Comparison of ENCODE assay signal across 8 mouse cellular contexts in the genomic region with DNA sequence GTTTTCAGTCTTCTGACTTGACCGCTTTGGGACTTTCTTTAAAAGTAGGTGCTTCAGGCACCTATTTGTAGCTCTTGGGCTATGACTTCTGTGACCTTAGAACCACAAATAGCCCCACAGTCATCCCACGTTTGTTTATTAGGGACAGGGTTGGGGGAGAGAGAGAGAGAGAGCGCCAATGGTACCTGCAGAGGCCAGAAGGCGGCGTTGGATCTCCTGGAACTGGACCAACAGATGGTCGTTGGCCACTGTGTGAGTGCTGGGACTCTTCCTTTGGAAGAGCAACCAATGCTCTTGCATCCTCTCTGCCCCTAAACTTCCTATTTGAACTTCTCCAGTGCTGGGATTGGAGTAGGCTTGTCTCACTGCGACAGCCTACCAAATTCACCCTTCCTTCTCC. TPM values are rescaled to one million over a fixed set of nuclear protein-coding genes. Genes with fewer than 3 reads are reported as not detected.
DNase-seq lines count a peak whose midpoint lies in the region; ATAC-seq and TF ChIP-seq lines count a peak whose summit lies in the region.

No protein-coding gene starts in this region.

- peak; percentile 22; the same call in 1 of the 2 replicates for TF ChIP-seq EP300 in heart, postnatal 0 days (IDR thresholded peaks at IDR 0.05; ENCODE audit: low read depth)

- ATAC-seq in kidney, embryonic 16.5 days (ENCODE audit: low FRiP score, low TSS enrichment) = no peak
- ATAC-seq in embryonic facial prominence, embryonic 13.5 days (ENCODE audit: insufficient number of reproducible peaks, insufficient read depth, low FRiP score, low TSS enrichment, low read depth) = no peak
- peak; percentile 21 for ATAC-seq in heart, postnatal 0 days (ENCODE audit: insufficient read depth, low read depth)
- peak; percentile 1; the same call in 1 of the 2 replicates for ATAC-seq in midbrain, embryonic 13.5 days
- no peak for ATAC-seq in granulocyte monocyte progenitor cell, adult 5-6 weeks (replicated peaks; ENCODE audit: poor library complexity, severe bottlenecking)

- H3K27ac ChIP-seq in kidney, embryonic 16.5 days (ENCODE audit: low read length) = peak overlapping the region; percentile 95
- peak overlapping the region; percentile 80; the same call in 1 of the 2 replicates for H3K27ac ChIP-seq in embryonic facial prominence, embryonic 13.5 days
- peak overlapping the region; percentile 99 for H3K27ac ChIP-seq in heart, postnatal 0 days (ENCODE audit: low read depth)
- H3K27ac ChIP-seq in midbrain, embryonic 13.5 days = no peak overlapping the region

- no peaks in the 10 kb centered on the region for H3K9me3 ChIP-seq in kidney, embryonic 16.5 days (ENCODE audit: low read length)
- no peaks in the 10 kb centered on the region for H3K9me3 ChIP-seq in embryonic facial prominence, embryonic 13.5 days
- H3K9me3 ChIP-seq in heart, postnatal 0 days (replicated peaks; ENCODE audit: control insufficient read depth, low read length) = no peaks in the 10 kb centered on the region
- H3K9me3 ChIP-seq in midbrain, embryonic 13.5 days = no peaks in the 10 kb centered on the region

- H3K36me3 ChIP-seq in kidney, embryonic 16.5 days (ENCODE audit: insufficient read depth, low read length) = no peaks in the 10 kb centered on the region
- no peaks in the 10 kb centered on the region for H3K36me3 ChIP-seq in embryonic facial prominence, embryonic 13.5 days
- H3K36me3 ChIP-seq in heart, postnatal 0 days (replicated peaks; ENCODE audit: control insufficient read depth, insufficient read depth, low read length) = no peaks in the 10 kb centered on the region
- no peaks in the 10 kb centered on the region for H3K36me3 ChIP-seq in midbrain, embryonic 13.5 days

- 0 out of 2 replicates have a peak overlapping the region, but pooled peaks have one; percentile 13 for H3K9ac ChIP-seq in kidney, embryonic 16.5 days (replicated peaks; ENCODE audit: low read length)
- no peak overlapping the region for H3K9ac ChIP-seq in embryonic facial prominence, embryonic 13.5 days
- H3K9ac ChIP-seq in heart, postnatal 0 days (replicated peaks; ENCODE audit: low read depth, low read length) = 0 out of 2 replicates have a peak overlapping the region, but pooled peaks have one; percentile 2
- no peak overlapping the region for H3K9ac ChIP-seq in midbrain, embryonic 13.5 days (replicated peaks)

- peak; percentile 22 for TF ChIP-seq CTCF in heart, postnatal 0 days (IDR thresholded peaks at IDR 0.05; ENCODE audit: low read depth)

- no peak overlapping the region for H3K4me3 ChIP-seq in kidney, embryonic 16.5 days (ENCODE audit: low read length)
- no peak overlapping the region for H3K4me3 ChIP-seq in embryonic facial prominence, embryonic 13.5 days
- H3K4me3 ChIP-seq in heart, postnatal 0 days (ENCODE audit: low read depth, low read length) = no peak overlapping the region
- no peak overlapping the region for H3K4me3 ChIP-seq in midbrain, embryonic 13.5 days (replicated peaks)

- WGBS in kidney, embryonic 16.5 days = 30% methylated on average over 7 of the region's 7 CpGs
- WGBS in embryonic facial prominence, embryonic 13.5 days = 32% methylated on average over 7 of the region's 7 CpGs
- 13% methylated on average over 7 of the region's 7 CpGs for WGBS in heart, postnatal 0 days
- WGBS in midbrain, embryonic 13.5 days = 34% methylated on average over 7 of the region's 7 CpGs

- DNase-seq in kidney, adult 11 months = no peak
- no peak for DNase-seq in heart, postnatal 0 days (ENCODE audit: low spot score)
- DNase-seq in right cerebral cortex, postnatal 4 days = no peak
- DNase-seq in adipocyte (ENCODE audit: low spot score) = no peak

- no peaks in the 10 kb centered on the region for H3K27me3 ChIP-seq in kidney, embryonic 16.5 days (ENCODE audit: insufficient read depth, low read length)
- H3K27me3 ChIP-seq in embryonic facial prominence, embryonic 13.5 days = no peaks in the 10 kb centered on the region
- H3K27me3 ChIP-seq in heart, postnatal 0 days (ENCODE audit: control insufficient read depth, insufficient read depth, low read length) = no peaks in the 10 kb centered on the region
- H3K27me3 ChIP-seq in midbrain, embryonic 13.5 days = no peaks in the 10 kb centered on the region

- peak overlapping the region; percentile 13; the same call in 1 of the 2 replicates for H3K4me2 ChIP-seq in kidney, embryonic 16.5 days (replicated peaks; ENCODE audit: low read depth, low read length)
- peak overlapping the region; percentile 45; the same call in 1 of the 2 replicates for H3K4me2 ChIP-seq in embryonic facial prominence, embryonic 13.5 days
- H3K4me2 ChIP-seq in heart, postnatal 0 days (ENCODE audit: low read depth, low read length) = peak overlapping the region; percentile 59; the same call in 1 of the 2 replicates
- no peak overlapping the region for H3K4me2 ChIP-seq in midbrain, embryonic 13.5 days (replicated peaks)

- H3K4me1 ChIP-seq in kidney, embryonic 16.5 days (ENCODE audit: insufficient read depth, low read length) = peaks cover 64% of the 10 kb centered on the region
- H3K4me1 ChIP-seq in embryonic facial prominence, embryonic 13.5 days = peaks cover 59% of the 10 kb centered on the region
- H3K4me1 ChIP-seq in heart, postnatal 0 days (ENCODE audit: control insufficient read depth, insufficient read depth) = peaks cover 51% of the 10 kb centered on the region
- peaks cover 59% of the 10 kb centered on the region for H3K4me1 ChIP-seq in midbrain, embryonic 13.5 days (replicated peaks)

RNA-seq across cellular contexts. Expression of a gene that starts 8.1 kb away (rescaled TPM):
- 23.7 and 24.2 TPM in 2 replicates for polyA plus RNA-seq in kidney, embryonic 16.5 days (2015; fragmentation: Nextera tagmentation; extraction: Ambion mirVana)
- polyA plus RNA-seq in embryonic facial prominence, embryonic 13.5 days (2015; fragmentation: Nextera tagmentation; extraction: Ambion mirVana) = 31.5 and 33.0 TPM in 2 replicates
- total RNA-seq in heart, postnatal 0 days (2014; rRNA removed; ENCODE audit: low replicate concordance) = 47.4 and 54.6 TPM in 2 replicates
- polyA plus RNA-seq in heart, postnatal 0 days (2015; fragmentation: Nextera tagmentation; extraction: Ambion mirVana) = 11.3 and 12.6 TPM in 2 replicates
- polyA plus RNA-seq in midbrain, embryonic 13.5 days (2015; fragmentation: Nextera tagmentation; extraction: Ambion mirVana) = 34.2 and 34.5 TPM in 2 replicates
- total RNA-seq in granulocyte monocyte progenitor cell, adult 5-6 weeks (2014; fragmentation: Nextera tagmentation) = 72.7 and 75.0 TPM in 2 replicates
- 59.8 and 70.1 TPM in 2 replicates for total RNA-seq in granulocyte monocyte progenitor cell, adult 5-6 weeks (2017)

RNA-seq across cellular contexts. Expression of a gene that starts 12.1 kb away (rescaled TPM):
- polyA plus RNA-seq in kidney, embryonic 16.5 days (2015; fragmentation: Nextera tagmentation; extraction: Ambion mirVana) = 2.2 and 2.4 TPM in 2 replicates
- polyA plus RNA-seq in embryonic facial prominence, embryonic 13.5 days (2015; fragmentation: Nextera tagmentation; extraction: Ambion mirVana) = 1.4 and 1.5 TPM in 2 replicates
- total RNA-seq in heart, postnatal 0 days (2014; rRNA removed; ENCODE audit: low replicate concordance) = 21.0 and 24.3 TPM in 2 replicates
- 10.2 and 10.7 TPM in 2 replicates for polyA plus RNA-seq in heart, postnatal 0 days (2015; fragmentation: Nextera tagmentation; extraction: Ambion mirVana)
- 1.2 and 1.9 TPM in 2 replicates for polyA plus RNA-seq in midbrain, embryonic 13.5 days (2015; fragmentation: Nextera tagmentation; extraction: Ambion mirVana)
- total RNA-seq in granulocyte monocyte progenitor cell, adult 5-6 weeks (2014; fragmentation: Nextera tagmentation) = 2.3 and 2.8 TPM in 2 replicates
- 1.2 TPM in 1 of 2 replicates, not detected in the other for total RNA-seq in granulocyte monocyte progenitor cell, adult 5-6 weeks (2017)

RNA-seq across cellular contexts. Expression of a gene that starts 17.5 kb away (rescaled TPM):
- 36.2 and 41.0 TPM in 2 replicates for polyA plus RNA-seq in kidney, embryonic 16.5 days (2015; fragmentation: Nextera tagmentation; extraction: Ambion mirVana)
- polyA plus RNA-seq in embryonic facial prominence, embryonic 13.5 days (2015; fragmentation: Nextera tagmentation; extraction: Ambion mirVana) = 39.0 and 40.3 TPM in 2 replicates
- total RNA-seq in heart, postnatal 0 days (2014; rRNA removed; ENCODE audit: low replicate concordance) = 6.8 and 9.7 TPM in 2 replicates
- 11.6 and 11.9 TPM in 2 replicates for polyA plus RNA-seq in heart, postnatal 0 days (2015; fragmentation: Nextera tagmentation; extraction: Ambion mirVana)
- polyA plus RNA-seq in midbrain, embryonic 13.5 days (2015; fragmentation: Nextera tagmentation; extraction: Ambion mirVana) = 52.6 and 57.6 TPM in 2 replicates
- total RNA-seq in granulocyte monocyte progenitor cell, adult 5-6 weeks (2014; fragmentation: Nextera tagmentation) = 46.1 and 46.7 TPM in 2 replicates
- total RNA-seq in granulocyte monocyte progenitor cell, adult 5-6 weeks (2017) = 13.6 and 31.8 TPM in 2 replicates

RNA-seq across cellular contexts. Expression of a gene that starts 46.8 kb away (rescaled TPM):
- 24.4 and 25.9 TPM in 2 replicates for polyA plus RNA-seq in kidney, embryonic 16.5 days (2015; fragmentation: Nextera tagmentation; extraction: Ambion mirVana)
- polyA plus RNA-seq in embryonic facial prominence, embryonic 13.5 days (2015; fragmentation: Nextera tagmentation; extraction: Ambion mirVana) = 46.5 and 47.3 TPM in 2 replicates
- 188 and 234 TPM in 2 replicates for total RNA-seq in heart, postnatal 0 days (2014; rRNA removed; ENCODE audit: low replicate concordance)
- polyA plus RNA-seq in heart, postnatal 0 days (2015; fragmentation: Nextera tagmentation; extraction: Ambion mirVana) = 40.8 and 44.0 TPM in 2 replicates
- polyA plus RNA-seq in midbrain, embryonic 13.5 days (2015; fragmentation: Nextera tagmentation; extraction: Ambion mirVana) = 99.6 and 106 TPM in 2 replicates
- 39.3 and 39.5 TPM in 2 replicates for total RNA-seq in granulocyte monocyte progenitor cell, adult 5-6 weeks (2014; fragmentation: Nextera tagmentation)
- total RNA-seq in granulocyte monocyte progenitor cell, adult 5-6 weeks (2017) = 23.0 and 24.2 TPM in 2 replicates

RNA-seq across cellular contexts. Expression of a gene that starts 49.4 kb away (rescaled TPM):
- 1.8 and 2.0 TPM in 2 replicates for polyA plus RNA-seq in kidney, embryonic 16.5 days (2015; fragmentation: Nextera tagmentation; extraction: Ambion mirVana)
- 3.9 and 4.7 TPM in 2 replicates for polyA plus RNA-seq in embryonic facial prominence, embryonic 13.5 days (2015; fragmentation: Nextera tagmentation; extraction: Ambion mirVana)
- 0.77 and 0.80 TPM in 2 replicates for total RNA-seq in heart, postnatal 0 days (2014; rRNA removed; ENCODE audit: low replicate concordance)
- 0.41 and 0.55 TPM in 2 replicates for polyA plus RNA-seq in heart, postnatal 0 days (2015; fragmentation: Nextera tagmentation; extraction: Ambion mirVana)
- 4.7 and 5.8 TPM in 2 replicates for polyA plus RNA-seq in midbrain, embryonic 13.5 days (2015; fragmentation: Nextera tagmentation; extraction: Ambion mirVana)
- total RNA-seq in granulocyte monocyte progenitor cell, adult 5-6 weeks (2014; fragmentation: Nextera tagmentation) = 2.0 TPM in 1 of 2 replicates, not detected in the other
- total RNA-seq in granulocyte monocyte progenitor cell, adult 5-6 weeks (2017) = 0.30 TPM in 1 of 2 replicates, not detected in the other

Comparison
In these comparisons a context has a peak if more than half of its experiments do, and no peak if none do; other contexts are left out.
1. ATAC-seq: peak in heart, postnatal 0 days (single experiment) and midbrain, embryonic 13.5 days (single experiment); none in kidney, embryonic 16.5 days (single experiment), embryonic facial prominence, embryonic 13.5 days (single experiment) and granulocyte monocyte progenitor cell, adult 5-6 weeks (single experiment).
2. H3K9ac ChIP-seq: peak in kidney, embryonic 16.5 days (single experiment) and heart, postnatal 0 days (single experiment); none in embryonic facial prominence, embryonic 13.5 days (single experiment) and midbrain, embryonic 13.5 days (single experiment).